Mouse (Mus musculus) lung, postnatal 0 days (tissue): ENCODE data around the gene Gm19935. TPM values are rescaled to one million over a fixed set of nuclear protein-coding genes. Genes with fewer than 3 reads are reported as not detected.

Experiments used
- ATAC-seq: fragments of 200-750 bp; cut with Nextera tagmentation; 2 replicates; pipeline ENCODE4 v1.8.0; 2017; ENCODE audit warnings: moderate library complexity
- DNase-seq: peaks from one replicate; pipeline ENCODE4 v3.0.0-alpha.2; 2016; ENCODE audit warnings: low spot score
- H3K27ac ChIP-seq: fragments of 300-500 bp; sonication (generic); 2 replicates; pipeline ENCODE4 v1.5.1; 2014; ENCODE audit warnings: antibody characterized with exemption, mild to moderate bottlenecking, low read length, mixed read lengths
- H3K27me3 ChIP-seq: fragments of 300-500 bp; sonication (generic); replicated peaks from 2 replicates; pipeline ENCODE4 v1.6.1; 2014; ENCODE audit warnings: low read length, mixed read lengths; ENCODE audit not compliant: insufficient read depth
- H3K36me3 ChIP-seq: fragments of 300-500 bp; sonication (generic); 2 replicates; pipeline ENCODE4 v1.6.1; 2014; ENCODE audit warnings: low read length, mixed read lengths; ENCODE audit not compliant: insufficient read depth
- H3K4me1 ChIP-seq: fragments of 300-500 bp; sonication (generic); 2 replicates; pipeline ENCODE4 v1.6.1; 2014; ENCODE audit warnings: antibody characterized with exemption, low read depth, low read length, mixed read lengths; ENCODE audit not compliant: insufficient read depth
- H3K4me2 ChIP-seq: fragments of 300-500 bp; sonication (generic); replicated peaks from 2 replicates; pipeline ENCODE4 v1.6.1; 2014; ENCODE audit warnings: low read depth, mild to moderate bottlenecking, low read length, moderate library complexity, mixed read lengths
- H3K4me3 ChIP-seq: fragments of 300-500 bp; sonication (generic); 2 replicates; pipeline ENCODE4 v1.5.1; 2014; ENCODE audit warnings: low read depth, low read length
- H3K9ac ChIP-seq: fragments of 300-500 bp; sonication (generic); replicated peaks from 2 replicates; pipeline ENCODE4 v1.6.1; 2014; ENCODE audit warnings: low read depth, mild to moderate bottlenecking
- H3K9me3 ChIP-seq: fragments of 300-500 bp; sonication (generic); 2 replicates; pipeline ENCODE4 v1.6.1; 2016; ENCODE audit warnings: low read length, mixed read lengths
- CTCF ChIP-seq: IDR thresholded peaks from 2 replicates; pipeline ENCODE4 v1.5.1; 2016; ENCODE audit warnings: antibody characterized with exemption, mild to moderate bottlenecking
- EP300 ChIP-seq: IDR thresholded peaks from 2 replicates; pipeline ENCODE4 v1.6.1; 2016; ENCODE audit warnings: antibody characterized with exemption, mild to moderate bottlenecking, control low read depth
- WGBS: fragments of 180-500 bp; shearing (Covaris S2); extraction: QIAGEN DNeasy Blood & Tissue Kit; methylation state at CpG from one replicate; pipeline ENCODE4 v1.1.7; 2014; 5-methylcytosine and 5-hydroxymethylcytosine counted together
- microRNA-seq: library from miRNA; unstranded; fragments of <30 nt; microRNA quantifications from one replicate; pipeline ENCODE4, GENCODE M21; 2016
- polyA plus RNA-seq: library from polyadenylated mRNA; unstranded; fragments of >200 nt; fragmentation: Nextera tagmentation; extraction: Ambion mirVana; gene quantifications from 2 replicates; pipeline ENCODE4 v1.2.1, GENCODE M21; 2015

Gene Gm19935
- polyA plus RNA-seq, 1 experiment from 2014 or later = 9.9 TPM

GRCm38 (mm10) chr8:90799473-90799872 lies 17.7 kb downstream of the Gm19935 start:
- no peak overlapping the region for H3K27ac ChIP-seq
- WGBS = 61% methylated on average over 5 of the region's 5 CpGs
- ATAC-seq = peak; percentile 28; the same call in 1 of the 2 replicates

GRCm38 (mm10) chr8:90794990-90795861 lies 22.0 kb downstream of the Gm19935 start:
- no peak overlapping the region for H3K9ac ChIP-seq
- ATAC-seq (peak; percentile 90), DNase-seq (peak; percentile 81)
- peaks cover 7% of the 10 kb centered on the region; the same call in 1 of the 2 replicates for H3K4me1 ChIP-seq
- H3K36me3 ChIP-seq = no peaks in the 10 kb centered on the region
- H3K27me3 ChIP-seq = no peaks in the 10 kb centered on the region
- H3K9me3 ChIP-seq = no peaks in the 10 kb centered on the region
- TF ChIP-seq CTCF (peak; percentile 80), EP300 (no peak)
- peak overlapping the region; percentile 30; the same call in 1 of the 2 replicates for H3K4me3 ChIP-seq
- 7% methylated on average over 12 of the region's 12 CpGs for WGBS
- H3K27ac ChIP-seq = peak overlapping the region; percentile 57; the same call in 1 of the 2 replicates
- peak overlapping the region; percentile 49 for H3K4me2 ChIP-seq

More at GRCm38 (mm10) chr8:90799473-90799872, 17.7 kb downstream of the Gm19935 start:
- H3K4me3 ChIP-seq = no peak overlapping the region
- H3K27me3 ChIP-seq = no peaks in the 10 kb centered on the region
- no peak overlapping the region for H3K9ac ChIP-seq
- DNase-seq = peak; percentile 26
- no peaks in the 10 kb centered on the region for H3K9me3 ChIP-seq
- H3K4me1 ChIP-seq = peaks cover 7% of the 10 kb centered on the region; the same call in 1 of the 2 replicates
- H3K4me2 ChIP-seq = no peak overlapping the region
- TF ChIP-seq CTCF = no peak
- no peak for TF ChIP-seq EP300
- no peaks in the 10 kb centered on the region for H3K36me3 ChIP-seq

- 8% methylated on average over 3 of the region's 3 CpGs for WGBS
- H3K9ac ChIP-seq = no peak overlapping the region
- H3K4me3 ChIP-seq = no peak overlapping the region
- H3K36me3 ChIP-seq = no peaks in the 10 kb centered on the region
- H3K9me3 ChIP-seq = no peaks in the 10 kb centered on the region
- peaks cover 7% of the 10 kb centered on the region; the same call in 1 of the 2 replicates for H3K4me1 ChIP-seq
- TF ChIP-seq CTCF = peak; percentile 89
- no peak for TF ChIP-seq EP300
- DNase-seq (peak; percentile 80), ATAC-seq (no peak)
- no peak overlapping the region for H3K27ac ChIP-seq
- no peak overlapping the region for H3K4me2 ChIP-seq
- no peaks in the 10 kb centered on the region for H3K27me3 ChIP-seq
Observed at GRCm38 (mm10) chr8:90793710-90794109, 23.5 kb downstream of the Gm19935 start.

GRCm38 (mm10) chr8:90791616-90792015 lies 25.6 kb downstream of the Gm19935 start:
- no peaks in the 10 kb centered on the region for H3K9me3 ChIP-seq
- H3K27me3 ChIP-seq = no peaks in the 10 kb centered on the region
- no peak overlapping the region for H3K27ac ChIP-seq
- WGBS = 95% methylated on average over 1 of the region's 1 CpGs
- ATAC-seq (no peak), DNase-seq (no peak)
- no peak overlapping the region for H3K4me2 ChIP-seq
- peaks cover 7% of the 10 kb centered on the region; the same call in 1 of the 2 replicates for H3K4me1 ChIP-seq
- no peak overlapping the region for H3K9ac ChIP-seq
- H3K36me3 ChIP-seq = no peaks in the 10 kb centered on the region
- TF ChIP-seq EP300 (no peak), CTCF (no peak)
- no peak overlapping the region for H3K4me3 ChIP-seq

- H3K4me1 ChIP-seq = no peaks in the 10 kb centered on the region
- no peaks in the 10 kb centered on the region for H3K36me3 ChIP-seq
- H3K9ac ChIP-seq = no peak overlapping the region
- H3K4me2 ChIP-seq = no peak overlapping the region
- H3K27ac ChIP-seq = no peak overlapping the region
- TF ChIP-seq CTCF = no peak
- no peak for TF ChIP-seq EP300
- no peaks in the 10 kb centered on the region for H3K27me3 ChIP-seq
- H3K9me3 ChIP-seq = no peaks in the 10 kb centered on the region
- 81% methylated on average over 5 of the region's 5 CpGs for WGBS
- DNase-seq = no peak
- H3K4me3 ChIP-seq = no peak overlapping the region
- ATAC-seq = no peak
Observed at GRCm38 (mm10) chr8:90769791-90770190, 47.4 kb downstream of the Gm19935 start.

Small RNA genes within 50 kb of the gene (microRNA-seq; reads per million reads assigned to microRNA genes)
- gene Gm44382 = not detected

Other genes starting within 250 kb of the Gm19935 start
- gene Chd9, start 11.0 kb upstream of the Gm19935 start, polyA plus RNA-seq = 110 and 122 TPM in 2 replicates